Comparison of ENCODE assay signal across 21 mouse cellular contexts in genomic region chr2:114915025-114915690, GRCm38 (mm10).
DNase-seq lines count a peak whose midpoint lies in the region; ATAC-seq and TF ChIP-seq lines count a peak whose summit lies in the region.
"Had no signal": no experiment of that assay in that cellular context is flagged by ENCODE, and none has a peak within 500 bp of the region (broad histone marks: within the 10 kb centered on the region; RNA-seq: fewer than 3 reads in every experiment).

No protein-coding gene starts in this region.

- no peak overlapping the region for H3K27ac ChIP-seq in cerebellum, adult 2 months (ENCODE audit: insufficient read depth, low read length)
- peak overlapping the region; percentile 11; the same call in 1 of the 2 replicates for H3K27ac ChIP-seq in kidney, adult 2 months (ENCODE audit: insufficient read depth, low read depth, low read length)
- no peak overlapping the region for H3K27ac ChIP-seq in kidney, embryonic 14.5 days (ENCODE audit: low read depth, low read length)
- no peak overlapping the region for H3K27ac ChIP-seq in lung, embryonic 16.5 days (ENCODE audit: low read length)
- H3K27ac ChIP-seq in limb, embryonic 15.5 days, result no peak overlapping the region
- H3K27ac ChIP-seq: embryonic facial prominence, embryonic 12.5 days; heart, embryonic 15.5 days; layer of hippocampus, adult 2 months; stomach, postnatal 0 days had no signal

- no peak overlapping the region for H3K4me3 ChIP-seq in cerebellum, adult 2 months (replicated peaks; ENCODE audit: insufficient read depth, low read depth, low read length)
- H3K4me3 ChIP-seq in kidney, adult 2 months (ENCODE audit: insufficient read depth, low read depth, low read length), result no peak overlapping the region
- H3K4me3 ChIP-seq in kidney, embryonic 14.5 days (ENCODE audit: low read length), result no peak overlapping the region
- no peak overlapping the region for H3K4me3 ChIP-seq in lung, embryonic 16.5 days (ENCODE audit: low read length)
- H3K4me3 ChIP-seq in limb, embryonic 15.5 days, result no peak overlapping the region
- H3K4me3 ChIP-seq: embryonic facial prominence, embryonic 12.5 days; heart, embryonic 15.5 days; layer of hippocampus, adult 2 months had no signal

- no peaks in the 10 kb centered on the region for H3K27me3 ChIP-seq in cerebellum, adult 2 months (ENCODE audit: control insufficient read depth, insufficient read depth, low read length)
- no peaks in the 10 kb centered on the region for H3K27me3 ChIP-seq in kidney, adult 2 months (replicated peaks; ENCODE audit: control insufficient read depth, insufficient read depth, low read length)
- no peaks in the 10 kb centered on the region for H3K27me3 ChIP-seq in kidney, embryonic 14.5 days (ENCODE audit: control insufficient read depth, insufficient read depth, low read length)
- H3K27me3 ChIP-seq in lung, embryonic 16.5 days (ENCODE audit: control insufficient read depth, insufficient read depth, low read depth, low read length), result no peaks in the 10 kb centered on the region
- no peaks in the 10 kb centered on the region for H3K27me3 ChIP-seq in limb, embryonic 15.5 days
- H3K27me3 ChIP-seq: embryonic facial prominence, embryonic 12.5 days; heart, embryonic 15.5 days had no signal

- no peak for ATAC-seq in kidney, embryonic 14.5 days (ENCODE audit: low FRiP score, low TSS enrichment)
- peak; percentile 20; the same call in 1 of the 2 replicates for ATAC-seq in lung, embryonic 16.5 days (ENCODE audit: low read depth)
- peak; percentile 58; the same call in 1 of the 2 replicates for ATAC-seq in limb, embryonic 15.5 days (ENCODE audit: insufficient number of reproducible peaks, low FRiP score, low TSS enrichment, low read depth)
- ATAC-seq: hindbrain, embryonic 16.5 days; intestine, embryonic 16.5 days; liver, postnatal 0 days had no signal

- WGBS in cerebellum, adult 2 months, result 47% methylated on average over 6 of the region's 6 CpGs
- WGBS in kidney, adult 2 months, result 75% methylated on average over 6 of the region's 6 CpGs
- WGBS in kidney, embryonic 14.5 days, result 77% methylated on average over 6 of the region's 6 CpGs
- 58% methylated on average over 6 of the region's 6 CpGs for WGBS in lung, embryonic 16.5 days
- WGBS in limb, embryonic 15.5 days, result 49% methylated on average over 6 of the region's 6 CpGs

- DNase-seq in cerebellum, postnatal 10 days, result peak; percentile 11 to 28
- no peak for DNase-seq in cerebellum, adult 2 months
- peak; percentile 64 for DNase-seq in kidney, adult 2 months
- DNase-seq in lung, postnatal 36 days, result no peak
- DNase-seq in cerebellum, adult 8-10 months, result no peak
- DNase-seq: cerebellum, adult 9-10 months; gastrocnemius, postnatal 25 days; liver, postnatal 0 days; retina, postnatal 1 day; thymus, postnatal 36 days had no signal

- TF ChIP-seq POLR2A in cerebellum, adult 2 months (IDR thresholded peaks at IDR 0.05; ENCODE audit: borderline replicate concordance, insufficient read depth, low read length), result no peak
- no peak for TF ChIP-seq POLR2A in kidney, adult 2 months (IDR thresholded peaks at IDR 0.05; ENCODE audit: low read depth, low read length)

- H3K9ac ChIP-seq in kidney, embryonic 14.5 days (ENCODE audit: low read depth, low read length), result no peak overlapping the region
- no peak overlapping the region for H3K9ac ChIP-seq in lung, embryonic 16.5 days (ENCODE audit: low read length)
- no peak overlapping the region for H3K9ac ChIP-seq in limb, embryonic 15.5 days
- H3K9ac ChIP-seq: embryonic facial prominence, embryonic 12.5 days; heart, embryonic 15.5 days; liver, postnatal 0 days had no signal

- H3K9me3 ChIP-seq in kidney, embryonic 14.5 days (ENCODE audit: control insufficient read depth, low read length), result no peaks in the 10 kb centered on the region
- no peaks in the 10 kb centered on the region for H3K9me3 ChIP-seq in lung, embryonic 16.5 days (ENCODE audit: control insufficient read depth, low read length)
- no peaks in the 10 kb centered on the region for H3K9me3 ChIP-seq in limb, embryonic 15.5 days
- H3K9me3 ChIP-seq: embryonic facial prominence, embryonic 12.5 days; G1E; heart, embryonic 15.5 days had no signal

- no peak overlapping the region for H3K4me2 ChIP-seq in kidney, embryonic 14.5 days (replicated peaks; ENCODE audit: low read depth, low read length)
- no peak overlapping the region for H3K4me2 ChIP-seq in lung, embryonic 16.5 days (ENCODE audit: low read depth, low read length)
- H3K4me2 ChIP-seq in limb, embryonic 15.5 days, result no peak overlapping the region
- H3K4me2 ChIP-seq: embryonic facial prominence, embryonic 12.5 days; heart, embryonic 15.5 days; midbrain, embryonic 11.5 days had no signal

- no peaks in the 10 kb centered on the region for H3K36me3 ChIP-seq in kidney, adult 2 months (ENCODE audit: control insufficient read depth, insufficient read depth, low read length)
- H3K36me3 ChIP-seq in kidney, embryonic 14.5 days (ENCODE audit: control insufficient read depth, insufficient read depth, low read length), result no peaks in the 10 kb centered on the region
- H3K36me3 ChIP-seq in lung, embryonic 16.5 days (ENCODE audit: control insufficient read depth, insufficient read depth, low read length), result no peaks in the 10 kb centered on the region
- H3K36me3 ChIP-seq in limb, embryonic 15.5 days, result no peaks in the 10 kb centered on the region
- H3K36me3 ChIP-seq: embryonic facial prominence, embryonic 12.5 days; G1E; heart, embryonic 15.5 days had no signal

- no peaks in the 10 kb centered on the region for H3K4me1 ChIP-seq in cerebellum, adult 2 months (ENCODE audit: control insufficient read depth, insufficient read depth, low read length)
- H3K4me1 ChIP-seq in kidney, adult 2 months (ENCODE audit: control insufficient read depth, insufficient read depth, low read length), result no peaks in the 10 kb centered on the region
- 0 out of 2 replicates have a peak, but pooled peaks cover 8% of the 10 kb centered on the region for H3K4me1 ChIP-seq in kidney, embryonic 14.5 days (ENCODE audit: control insufficient read depth, insufficient read depth, low read length)
- H3K4me1 ChIP-seq in lung, embryonic 16.5 days (replicated peaks; ENCODE audit: control insufficient read depth, insufficient read depth, low read length), result no peaks in the 10 kb centered on the region
- peaks cover 15% of the 10 kb centered on the region for H3K4me1 ChIP-seq in limb, embryonic 15.5 days
- H3K4me1 ChIP-seq: embryonic facial prominence, embryonic 12.5 days; heart, embryonic 15.5 days had no signal

- no peak for TF ChIP-seq CTCF in cerebellum, adult 2 months (IDR thresholded peaks at IDR 0.05; ENCODE audit: borderline replicate concordance, insufficient read depth, low read depth, low read length)
- TF ChIP-seq CTCF in kidney, adult 2 months (conservative IDR thresholded peaks at IDR 0.05; ENCODE audit: insufficient read depth, insufficient read length, low read depth, low read length), result no peak

Comparison
In these comparisons a context has a peak if more than half of its experiments do, and no peak if none do; other contexts are left out.
1. DNase-seq: peak in cerebellum, postnatal 10 days (2 of 2) and kidney, adult 2 months (single experiment); none in cerebellum, adult 2 months (0 of 2), lung, postnatal 36 days (single experiment) and cerebellum, adult 8-10 months (single experiment).